In the genomic region with DNA sequence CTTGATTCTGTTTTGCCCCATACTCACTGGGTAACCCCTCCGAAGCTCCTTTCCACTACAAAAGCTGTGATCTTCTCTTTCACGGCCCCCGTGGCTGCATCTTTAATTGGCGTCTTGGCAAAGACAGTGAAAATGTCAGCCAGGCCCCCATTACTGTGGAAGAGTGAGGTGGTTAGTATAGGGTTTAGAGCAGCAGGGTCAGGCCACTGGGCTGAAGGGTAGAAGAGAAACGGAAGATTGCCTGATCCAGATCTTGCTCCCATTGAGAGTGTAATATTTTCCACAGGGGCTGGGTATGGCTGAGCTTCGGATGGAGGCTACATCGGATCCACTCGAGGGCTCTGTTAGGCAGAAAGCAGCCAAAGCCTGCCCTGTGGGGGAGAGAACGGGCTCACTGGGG, we compare ENCODE assay signal across 22 mouse cellular contexts.
"Had no signal": no experiment of that assay in that cellular context is flagged by ENCODE, and none has a peak within 500 bp of the region (broad histone marks: within the 10 kb centered on the region; RNA-seq: fewer than 3 reads in every experiment).

No protein-coding gene starts in this region.

- H3K27ac ChIP-seq: heart, adult 2 months; hindbrain, embryonic 13.5 days; hindbrain, embryonic 15.5 days; hindbrain, postnatal 0 days; kidney, embryonic 15.5 days; kidney, postnatal 0 days; limb, embryonic 13.5 days; limb, embryonic 15.5 days had no signal

- H3K9ac ChIP-seq: forebrain, postnatal 0 days; hindbrain, embryonic 15.5 days; kidney, embryonic 15.5 days; limb, embryonic 15.5 days had no signal

- ATAC-seq: forebrain, postnatal 0 days; hindbrain, postnatal 0 days; intestine, embryonic 16.5 days had no signal

- H3K4me3 ChIP-seq: heart, adult 2 months; hindbrain, embryonic 13.5 days; hindbrain, embryonic 15.5 days; kidney, embryonic 15.5 days; limb, embryonic 13.5 days; limb, embryonic 15.5 days had no signal

- H3K4me2 ChIP-seq: heart, embryonic 11.5 days; hindbrain, embryonic 13.5 days; hindbrain, embryonic 15.5 days; kidney, embryonic 15.5 days; limb, embryonic 13.5 days; limb, embryonic 15.5 days had no signal

- DNase-seq: forebrain, postnatal 0 days; gastrocnemius, postnatal 14 days; gastrocnemius, postnatal 36 days; heart, adult 2 months; heart, postnatal 10 days; kidney, adult 11 months; kidney, adult 2 months; kidney, adult 9 months; kidney, postnatal 14 days; kidney, postnatal 36 days; layer of hippocampus, adult 9-11 months; layer of hippocampus, postnatal 36 days; left cerebral cortex, postnatal 4 days had no signal

- H3K9me3 ChIP-seq: hindbrain, embryonic 13.5 days; hindbrain, embryonic 15.5 days; kidney, embryonic 15.5 days; limb, embryonic 13.5 days; limb, embryonic 15.5 days had no signal

- H3K27me3 ChIP-seq: hindbrain, embryonic 13.5 days; hindbrain, embryonic 15.5 days; kidney, embryonic 15.5 days; limb, embryonic 13.5 days; limb, embryonic 15.5 days had no signal
